Mouse (Mus musculus) stomach, embryonic 16.5 days (tissue): Measurements from ENCODE around the gene Tmem37. TPM values are rescaled to one million over a fixed set of nuclear protein-coding genes. Genes with fewer than 3 reads are reported as not detected.

Source experiments
- ATAC-seq: fragments of 200-750 bp; cut with Nextera tagmentation; 2 replicates; pipeline ENCODE4 v1.8.0; 2017; ENCODE audit warnings: moderate number of reproducible peaks, moderate TSS enrichment; ENCODE audit not compliant: insufficient read depth, low FRiP score
- H3K27ac ChIP-seq: fragments of 300-500 bp; sonication (generic); 2 replicates; pipeline ENCODE4 v1.5.1; 2014; ENCODE audit warnings: low read length
- H3K27me3 ChIP-seq: fragments of 300-500 bp; sonication (generic); 2 replicates; pipeline ENCODE4 v1.6.1; 2014; ENCODE audit warnings: low read length, control low read depth, mixed read lengths; ENCODE audit not compliant: control insufficient read depth, insufficient read depth
- H3K36me3 ChIP-seq: fragments of 300-500 bp; sonication (generic); 2 replicates; pipeline ENCODE4 v1.6.1; 2014; ENCODE audit warnings: low read length; ENCODE audit not compliant: control insufficient read depth, insufficient read depth
- H3K4me1 ChIP-seq: fragments of 300-500 bp; sonication (generic); 2 replicates; pipeline ENCODE4 v1.6.1; 2014; ENCODE audit warnings: low read length, control low read depth, mixed read lengths; ENCODE audit not compliant: control insufficient read depth, insufficient read depth
- H3K4me2 ChIP-seq: fragments of 300-500 bp; sonication (generic); 2 replicates; pipeline ENCODE4 v1.6.1; 2014; ENCODE audit warnings: low read depth, low read length, mixed read lengths
- H3K4me3 ChIP-seq: fragments of 300-500 bp; sonication (generic); replicated peaks from 2 replicates; pipeline ENCODE4 v1.5.1; 2014; ENCODE audit warnings: mild to moderate bottlenecking, low read length
- H3K9ac ChIP-seq: fragments of 300-500 bp; sonication (generic); 2 replicates; pipeline ENCODE4 v1.6.1; 2014; ENCODE audit warnings: low read length
- H3K9me3 ChIP-seq: fragments of 300-500 bp; sonication (generic); replicated peaks from 2 replicates; pipeline ENCODE4 v1.6.1; 2016; ENCODE audit warnings: low read length, control low read depth; ENCODE audit not compliant: control insufficient read depth
- WGBS: fragments of 180-500 bp; shearing (Covaris S2); extraction: QIAGEN DNeasy Blood & Tissue Kit; methylation state at CpG from one replicate; pipeline ENCODE4 v1.1.7; 2014; 5-methylcytosine and 5-hydroxymethylcytosine counted together
- polyA plus RNA-seq: library from polyadenylated mRNA; unstranded; fragments of >200 nt; fragmentation: Nextera tagmentation; extraction: Ambion mirVana; gene quantifications from 2 replicates; pipeline ENCODE4 v1.2.1, GENCODE M21; 2015

The Tmem37 gene
- polyA plus RNA-seq, 1 experiment from 2014 or later: 24.8 TPM

- Histone ChIP-seq H3K9me3 (peaks cover 5% of the 10 kb centered on the region; the same call in 1 of the 2 replicates), H3K4me2 (no peak overlapping the region), H3K27ac (no peak overlapping the region), H3K4me3 (no peak overlapping the region), H3K36me3 (peaks cover 27% of the 10 kb centered on the region), H3K4me1 (peaks cover 22% of the 10 kb centered on the region), H3K27me3 (no peaks in the 10 kb centered on the region), H3K9ac (no peak overlapping the region)
- 0 out of 2 replicates have a peak, but pooled peaks have one; percentile 1 for ATAC-seq
- 77% methylated on average over 11 of the region's 11 CpGs for WGBS
Measured at GRCm38 (mm10) chr1:120116106-120116505, 42.2 kb upstream of the Tmem37 start.

DNA sequence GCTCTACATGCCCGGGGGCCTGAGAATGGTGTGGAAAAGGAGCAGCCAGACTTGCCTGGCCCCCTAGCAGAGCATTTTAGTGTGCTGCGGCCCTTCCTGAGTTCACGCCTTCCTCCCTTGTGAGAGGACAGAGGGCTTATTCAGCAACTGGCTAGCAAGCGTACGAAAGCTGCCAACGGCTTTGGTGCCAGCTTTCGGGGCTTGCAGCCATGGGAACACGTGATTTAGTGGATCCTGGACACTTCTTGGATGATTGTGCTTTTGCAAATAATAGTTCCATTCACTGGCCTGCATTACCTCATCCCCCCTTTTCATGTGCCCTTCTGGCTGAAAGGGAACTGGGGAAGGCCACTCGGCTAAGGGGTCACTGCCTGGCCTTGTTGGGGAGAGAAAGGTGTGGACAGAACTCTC lies 41.8 kb upstream of the Tmem37 start:
- Histone ChIP-seq H3K27me3 (no peaks in the 10 kb centered on the region), H3K4me1 (peaks cover 22% of the 10 kb centered on the region), H3K4me3 (no peak overlapping the region), H3K9me3 (peaks cover 5% of the 10 kb centered on the region; the same call in 1 of the 2 replicates), H3K36me3 (peaks cover 27% of the 10 kb centered on the region), H3K4me2 (no peak overlapping the region), H3K9ac (no peak overlapping the region), H3K27ac (no peak overlapping the region)
- 0 out of 2 replicates have a peak, but pooled peaks have one; percentile 7 for ATAC-seq
- 85% methylated on average over 9 of the region's 9 CpGs for WGBS

GRCm38 (mm10) chr1:120112251-120113187 lies 38.6 kb upstream of the Tmem37 start:
- peak overlapping the region; percentile 24; the same call in 1 of the 2 replicates for H3K27ac ChIP-seq
- ATAC-seq: no peak

DNA sequence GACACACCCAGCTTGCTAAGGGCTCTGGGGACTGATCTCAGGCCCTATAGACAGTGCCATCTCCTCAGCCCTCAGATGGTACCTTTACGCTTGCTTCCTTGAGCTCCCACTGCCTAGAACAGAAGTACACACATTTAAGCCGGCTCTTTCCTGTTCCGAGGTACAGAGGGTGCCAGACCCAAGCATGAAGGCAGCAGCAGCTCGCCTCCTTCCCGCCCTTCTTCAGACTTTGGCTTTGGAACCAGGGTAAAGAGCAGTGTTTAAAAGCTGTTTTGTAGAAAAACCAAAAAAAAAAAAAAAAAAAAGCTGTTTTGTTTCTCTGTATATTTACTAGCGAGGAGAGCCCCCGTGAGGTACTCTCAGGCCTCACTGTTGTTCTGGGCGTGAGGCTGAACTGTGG lies 37.9 kb upstream of the Tmem37 start:
- no peak for ATAC-seq
- H3K9me3 ChIP-seq: peaks cover 5% of the 10 kb centered on the region; the same call in 1 of the 2 replicates
- 88% methylated on average over 8 of the region's 8 CpGs for WGBS
- no peak overlapping the region for H3K27ac ChIP-seq
- H3K9ac ChIP-seq: no peak overlapping the region
- H3K27me3 ChIP-seq: no peaks in the 10 kb centered on the region
- H3K4me1 ChIP-seq: no peaks in the 10 kb centered on the region
- peaks cover 27% of the 10 kb centered on the region for H3K36me3 ChIP-seq
- no peak overlapping the region for H3K4me2 ChIP-seq
- no peak overlapping the region for H3K4me3 ChIP-seq

More at GRCm38 (mm10) chr1:120112251-120113187, 38.6 kb upstream of the Tmem37 start:
- WGBS: 78% methylated on average over 12 of the region's 12 CpGs
- peaks cover 27% of the 10 kb centered on the region for H3K36me3 ChIP-seq
- H3K4me3 ChIP-seq: no peak overlapping the region
- no peaks in the 10 kb centered on the region for H3K4me1 ChIP-seq
- no peaks in the 10 kb centered on the region for H3K27me3 ChIP-seq
- H3K9me3 ChIP-seq: peaks cover 5% of the 10 kb centered on the region; the same call in 1 of the 2 replicates
- no peak overlapping the region for H3K4me2 ChIP-seq
- no peak overlapping the region for H3K9ac ChIP-seq

- Histone ChIP-seq H3K27ac (no peak overlapping the region), H3K4me1 (no peaks in the 10 kb centered on the region)
Measured at GRCm38 (mm10) chr1:120109741-120110432, 36.0 kb upstream of the Tmem37 start.

GRCm38 (mm10) chr1:120105556-120105959 lies 31.7 kb upstream of the Tmem37 start:
- H3K4me2 ChIP-seq: no peak overlapping the region
- H3K27me3 ChIP-seq: no peaks in the 10 kb centered on the region
- H3K27ac ChIP-seq: peak overlapping the region; percentile 29; the same call in 1 of the 2 replicates
- 52% methylated on average over 5 of the region's 5 CpGs for WGBS
- no peaks in the 10 kb centered on the region for H3K9me3 ChIP-seq
- H3K4me3 ChIP-seq: no peak overlapping the region
- H3K36me3 ChIP-seq: no peaks in the 10 kb centered on the region
- H3K4me1 ChIP-seq: no peaks in the 10 kb centered on the region
- no peak overlapping the region for H3K9ac ChIP-seq
- peak; percentile 84; the same call in 1 of the 2 replicates for ATAC-seq

More at GRCm38 (mm10) chr1:120109741-120110432, 36.0 kb upstream of the Tmem37 start:
- Histone ChIP-seq H3K4me2 (no peak overlapping the region), H3K27me3 (no peaks in the 10 kb centered on the region), H3K36me3 (peaks cover 14% of the 10 kb centered on the region), H3K4me3 (no peak overlapping the region), H3K9ac (no peak overlapping the region), H3K9me3 (peaks cover 5% of the 10 kb centered on the region; the same call in 1 of the 2 replicates)
- ATAC-seq: no peak
- 86% methylated on average over 19 of the region's 19 CpGs for WGBS

DNA sequence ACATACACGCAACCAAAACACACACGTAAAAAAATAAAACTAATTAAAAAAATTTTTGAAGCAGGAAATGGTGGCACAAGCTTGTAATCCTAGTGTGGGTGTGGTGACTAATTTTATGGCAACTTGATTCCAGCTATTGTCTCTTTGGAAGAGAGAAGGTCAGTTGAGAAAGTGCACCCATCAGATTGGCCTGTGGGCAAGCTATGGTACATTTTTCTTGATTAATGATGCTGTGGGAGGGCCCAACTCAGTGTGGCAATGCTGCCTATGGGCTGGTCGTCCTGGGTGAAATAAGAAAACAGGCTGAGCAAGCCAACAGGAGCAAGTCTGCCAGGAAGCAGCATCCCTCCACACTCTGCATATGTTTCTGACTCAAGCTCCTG lies 27.3 kb upstream of the Tmem37 start:
- Histone ChIP-seq H3K9ac (no peak overlapping the region), H3K4me3 (no peak overlapping the region), H3K36me3 (no peaks in the 10 kb centered on the region), H3K27me3 (no peaks in the 10 kb centered on the region), H3K27ac (no peak overlapping the region), H3K9me3 (no peaks in the 10 kb centered on the region), H3K4me2 (no peak overlapping the region), H3K4me1 (no peaks in the 10 kb centered on the region)
- ATAC-seq: no peak
- 77% methylated on average over 3 of the region's 3 CpGs for WGBS

DNA sequence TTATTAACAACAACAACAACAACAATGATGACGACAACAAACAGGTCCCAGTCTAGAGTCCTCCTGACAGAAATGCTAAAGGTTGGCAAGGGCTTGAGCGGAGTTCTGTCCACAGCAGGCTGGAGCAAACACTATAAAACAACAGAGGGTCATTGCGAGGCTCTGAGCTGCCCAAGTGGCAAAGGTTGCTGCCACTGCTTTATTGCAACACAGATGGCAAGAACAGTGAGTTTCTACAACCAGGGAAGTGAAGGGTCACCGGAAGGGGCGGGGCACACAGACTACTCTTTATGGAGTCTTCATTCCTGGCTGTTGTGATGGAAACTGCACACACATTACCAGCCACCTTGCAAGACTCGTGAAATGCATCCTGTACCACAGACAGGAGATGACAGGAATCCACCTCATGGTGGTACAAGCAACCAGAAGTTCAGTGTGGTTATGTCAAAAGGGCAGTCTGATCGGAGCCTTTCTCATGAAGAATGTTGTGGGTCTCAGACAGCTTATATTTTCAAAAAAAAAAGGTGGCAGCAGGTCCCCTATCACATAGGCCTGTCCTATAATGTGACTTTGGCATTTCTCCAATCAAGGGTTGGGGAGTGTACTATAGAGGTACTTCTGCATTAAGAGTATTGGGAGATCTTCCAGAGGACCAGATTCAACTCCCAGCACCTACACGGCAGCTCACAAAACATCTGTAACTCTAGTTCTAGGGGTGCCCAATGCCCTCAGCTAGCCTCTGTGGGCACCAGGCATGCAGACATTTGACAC lies 26.8 kb upstream of the Tmem37 start:
- H3K27ac ChIP-seq: no peak overlapping the region
- H3K4me1 ChIP-seq: no peaks in the 10 kb centered on the region
- H3K9me3 ChIP-seq: no peaks in the 10 kb centered on the region
- WGBS: 80% methylated on average over 8 of the region's 8 CpGs
- H3K36me3 ChIP-seq: no peaks in the 10 kb centered on the region
- no peaks in the 10 kb centered on the region for H3K27me3 ChIP-seq
- H3K4me2 ChIP-seq: no peak overlapping the region
- ATAC-seq: no peak
- no peak overlapping the region; the same call in 1 of the 2 replicates for H3K9ac ChIP-seq
- no peak overlapping the region for H3K4me3 ChIP-seq
